Mouse (Mus musculus): Measurements from ENCODE around the gene Bcl3.

GRCm38 (mm10) chr7:19834055-19834454 lies 11.5 kb upstream of the Bcl3 start:
- TF ChIP-seq CTCF (IDR thresholded peaks at IDR 0.05; ENCODE audit: low read depth, low read length) (no peak), POLR2A (IDR thresholded peaks at IDR 0.05; ENCODE audit: borderline replicate concordance, low read depth, low read length) (no peak)

All from bone marrow macrophage, adult 2 months (primary cell).